Mouse (Mus musculus) T-helper 1 cell (primary cell): Measurements from ENCODE around the gene Abcb1a.

Experiments
- in situ Hi-C: fragments of 300-600 bp; cut with MboI, MseI; formaldehyde crosslinking; loops from one replicate; pipeline ENCODE4 v1.15.1; 2025; ENCODE audit warnings: high pct_unique_total_duplicates

Gene Abcb1a

DNA sequence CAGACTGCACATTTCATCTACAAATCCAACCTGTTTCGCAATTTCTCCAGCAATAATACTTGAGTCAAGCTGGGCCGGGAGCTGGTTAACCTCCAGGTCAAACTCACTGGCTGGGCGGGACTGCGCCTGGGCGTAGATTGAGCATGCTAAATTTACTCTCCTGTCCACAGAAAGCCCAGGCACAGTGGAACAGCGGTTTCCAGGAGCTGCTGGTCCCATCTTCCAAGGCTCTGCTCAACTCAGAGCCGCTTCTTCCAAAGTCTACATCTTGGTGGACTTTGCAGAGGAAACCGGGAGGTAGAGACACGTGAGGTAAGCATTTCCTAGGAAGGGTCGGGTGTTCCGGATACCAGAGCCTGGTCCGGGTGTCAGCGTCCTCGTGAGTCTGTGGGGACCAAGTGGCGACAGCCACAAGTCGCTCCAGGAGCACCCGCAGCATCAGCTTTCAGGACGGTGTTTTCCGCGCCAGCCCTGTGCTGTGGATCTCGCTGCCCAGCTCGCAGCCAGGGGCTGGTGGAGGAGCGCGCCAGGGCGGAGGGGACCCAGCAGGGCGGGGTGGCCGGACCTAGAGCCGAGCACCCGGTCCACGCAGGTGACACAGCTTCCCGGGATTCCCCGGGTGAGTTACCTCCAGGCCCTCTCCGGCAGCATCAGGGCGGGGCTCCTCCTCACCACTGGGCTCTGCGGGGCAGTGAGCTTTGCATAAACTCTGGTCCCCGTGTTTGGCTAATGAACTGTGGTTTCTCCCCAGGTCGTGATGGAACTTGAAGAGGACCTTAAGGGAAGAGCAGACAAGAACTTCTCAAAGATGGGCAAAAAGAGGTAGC lies at the start of gene Abcb1a:
Gene Abcb1a, plus strand, starts transcription at position 167 of the 827 bp plus-strand sequence.
- in situ Hi-C loops = loop anchor here (10.0 kb wide), 1 partner anchor 385 kb away; no protein-coding TSS in a partner anchor

DNA sequence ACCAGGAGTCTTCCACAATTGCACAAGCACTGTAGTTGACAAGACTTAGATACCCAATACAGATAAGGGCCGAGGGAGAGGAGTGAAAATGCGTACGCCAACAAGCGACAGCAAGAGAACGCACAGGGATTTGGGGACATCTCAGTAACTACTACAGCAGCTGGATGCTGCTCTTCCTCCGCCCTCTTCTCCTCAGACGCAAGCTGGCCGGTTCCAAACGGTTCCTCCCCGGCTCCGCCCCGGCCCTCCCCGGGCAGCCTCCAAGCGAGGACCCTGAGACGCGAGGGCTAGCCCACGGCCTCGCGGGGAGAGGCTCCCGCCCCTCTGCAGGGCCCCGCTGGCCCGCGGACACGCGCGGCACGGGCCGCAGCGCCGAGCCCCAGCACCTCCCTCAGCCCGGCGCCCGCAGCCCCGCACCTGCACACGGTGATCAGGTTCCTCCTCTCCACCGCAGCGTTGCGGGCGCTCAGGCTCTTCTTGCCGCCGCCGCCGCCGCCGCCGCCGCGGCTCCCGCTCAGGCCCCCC lies 37.7 kb upstream of the Abcb1a start:
- in situ Hi-C loops = no loop called here

GRCm38 (mm10) chr5:8622596-8623231 lies 37.2 kb upstream of the Abcb1a start, which contains the start of gene Rundc3b:
Rundc3b (minus strand) TSS chr5:8622952.
- in situ Hi-C loops = no loop called here

DNA sequence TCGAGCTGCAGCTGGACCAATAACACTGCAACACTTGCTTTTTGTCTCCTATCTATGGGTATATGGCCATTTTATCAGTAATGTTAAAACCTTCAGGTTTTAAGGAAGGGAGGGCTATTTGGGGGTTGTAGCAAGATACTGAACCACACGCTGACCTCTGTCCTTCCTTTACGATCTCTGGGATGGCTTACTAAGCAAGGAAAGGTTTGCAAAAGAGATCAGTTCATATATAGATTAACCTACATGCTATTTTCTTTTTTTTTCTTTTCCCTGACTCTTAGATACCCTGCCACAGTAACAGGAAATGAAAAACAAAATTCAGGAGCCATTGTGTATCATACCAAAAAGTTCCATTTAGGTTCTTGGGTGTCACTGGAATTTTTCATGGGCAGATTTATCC lies 27.0 kb upstream of the Abcb1a start:
- in situ Hi-C loops = loop anchor here (5.0 kb wide), 1 partner anchor 59 kb away; no protein-coding TSS in a partner anchor

GRCm38 (mm10) chr5:8634489-8634975 lies 25.3 kb upstream of the Abcb1a start:
- in situ Hi-C loops = loop anchor here (5.0 kb wide), 1 partner anchor 58 kb away; no protein-coding TSS in a partner anchor

DNA sequence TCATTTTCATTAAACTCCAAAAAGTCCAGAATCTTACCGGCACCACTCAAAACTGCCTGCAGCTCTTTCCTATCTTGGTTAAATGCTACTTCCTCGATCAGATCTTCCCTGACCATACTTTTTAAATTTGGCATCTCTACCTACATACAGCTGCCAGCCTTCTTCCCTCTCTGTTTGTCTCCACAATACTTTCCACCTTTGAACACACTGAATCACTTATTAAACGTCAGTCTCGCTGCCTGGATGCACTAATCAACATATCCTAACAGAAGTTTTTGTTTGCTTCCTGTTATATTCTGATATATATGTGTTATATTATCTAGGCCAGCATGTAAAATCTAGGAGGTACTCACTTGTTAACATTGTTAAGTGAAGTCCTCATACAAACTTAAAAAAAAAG lies 11.6 kb upstream of the Abcb1a start:
- in situ Hi-C loops = no loop called here

- in situ Hi-C loops = no loop called here
Measured at GRCm38 (mm10) chr5:8648774-8649173, 11.1 kb upstream of the Abcb1a start.

DNA sequence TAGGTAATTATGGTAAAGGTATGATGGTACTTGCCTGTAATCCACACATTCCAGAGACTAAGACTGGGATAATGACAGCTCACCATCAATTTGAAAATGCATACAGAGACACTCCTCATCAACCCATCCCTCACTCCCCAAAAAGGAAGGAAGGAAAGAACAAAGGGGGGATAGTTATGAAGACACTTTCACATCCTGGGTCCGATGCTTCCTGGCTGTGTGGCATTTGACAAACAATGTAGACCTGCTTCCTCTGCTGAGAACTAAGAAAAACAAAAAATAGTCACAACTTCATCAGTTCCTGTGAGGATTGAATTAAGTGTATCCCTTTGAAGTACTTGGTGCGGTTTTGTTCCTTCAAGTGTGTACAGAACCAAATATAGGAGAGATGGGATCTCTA lies 7.8 kb upstream of the Abcb1a start:
- in situ Hi-C loops = no loop called here

- in situ Hi-C loops = loop anchor here (10.0 kb wide), 1 partner anchor 384 kb away; no protein-coding TSS in a partner anchor
Measured at GRCm38 (mm10) chr5:8660738-8661151, 868 bp downstream of the Abcb1a start.

- in situ Hi-C loops = loop anchor here (10.0 kb wide), 1 partner anchor 380 kb away; no protein-coding TSS in a partner anchor
Measured at GRCm38 (mm10) chr5:8664678-8665077, 4.8 kb downstream of the Abcb1a start.

- in situ Hi-C loops = loop anchor here (10.0 kb wide), 1 partner anchor 377 kb away; no protein-coding TSS in a partner anchor
Measured at GRCm38 (mm10) chr5:8667758-8668474, 8.0 kb downstream of the Abcb1a start.

GRCm38 (mm10) chr5:8669606-8670005 lies 9.7 kb downstream of the Abcb1a start:
- in situ Hi-C loops = loop anchor here (10.0 kb wide), 1 partner anchor 375 kb away; no protein-coding TSS in a partner anchor

GRCm38 (mm10) chr5:8675262-8675951 lies 15.5 kb downstream of the Abcb1a start:
- in situ Hi-C loops = no loop called here

DNA sequence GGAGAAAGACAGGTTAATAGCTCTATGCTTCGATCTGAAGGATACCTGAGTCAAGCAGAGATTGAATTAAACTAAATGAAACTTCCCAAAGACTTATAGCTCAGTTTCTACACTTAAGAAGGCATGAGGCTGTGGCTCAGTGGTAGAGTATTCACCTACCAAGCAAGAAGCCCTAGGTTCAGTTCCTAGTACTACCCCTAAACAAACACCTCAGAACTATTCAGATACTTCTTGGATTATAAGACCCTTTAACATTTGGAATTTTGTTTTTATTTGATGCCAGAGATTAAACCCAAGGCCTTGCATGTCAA lies 16.0 kb downstream of the Abcb1a start:
- in situ Hi-C loops = no loop called here

DNA sequence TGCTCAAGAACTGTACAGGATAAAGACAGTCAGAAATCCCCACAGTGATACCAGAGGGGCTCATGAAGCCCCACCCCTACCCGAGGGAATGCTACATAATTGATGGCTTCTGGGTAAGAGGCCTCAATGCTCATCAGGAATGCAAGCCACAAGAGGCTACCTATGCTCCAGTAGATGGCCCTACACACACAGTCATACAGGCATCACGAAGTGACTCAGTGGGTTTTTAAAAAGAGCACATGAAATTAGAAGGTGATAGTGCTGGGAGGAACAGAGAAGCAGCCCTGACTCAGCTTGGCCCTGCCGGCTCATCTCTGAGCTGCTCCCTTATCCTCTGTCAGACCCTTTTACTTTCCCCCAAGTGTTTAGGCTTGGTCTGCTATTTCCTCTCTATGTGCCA lies 21.3 kb downstream of the Abcb1a start:
- in situ Hi-C loops = no loop called here

GRCm38 (mm10) chr5:8683686-8684085 lies 23.8 kb downstream of the Abcb1a start:
- in situ Hi-C loops = no loop called here

- in situ Hi-C loops = no loop called here
Measured at GRCm38 (mm10) chr5:8686071-8686470, 26.2 kb downstream of the Abcb1a start.

- in situ Hi-C loops = no loop called here
Measured at GRCm38 (mm10) chr5:8687550-8687949, 27.7 kb downstream of the Abcb1a start.

GRCm38 (mm10) chr5:8716061-8716460 lies 56.2 kb downstream of the Abcb1a start:
- in situ Hi-C loops = no loop called here

GRCm38 (mm10) chr5:8719556-8719955 lies 59.7 kb downstream of the Abcb1a start:
- in situ Hi-C loops = no loop called here

GRCm38 (mm10) chr5:8722224-8722623 lies 62.3 kb downstream of the Abcb1a start:
- in situ Hi-C loops = no loop called here
